Mouse (Mus musculus) bone marrow macrophage, adult 2 months (primary cell): ENCODE results near the gene Smg6. TPM values are rescaled to one million over a fixed set of nuclear protein-coding genes. Genes with fewer than 3 reads are reported as not detected.

Experiments
- H3K27ac ChIP-seq: 2 replicates; pipeline ENCODE4 v1.5.1; 2012; ENCODE audit warnings: low read depth, low read length; ENCODE audit not compliant: insufficient read depth
- H3K4me1 ChIP-seq: 2 replicates; pipeline ENCODE4 v1.6.1; 2012; ENCODE audit warnings: low read length; ENCODE audit not compliant: control insufficient read depth, insufficient read depth
- H3K4me3 ChIP-seq: 2 replicates; pipeline ENCODE4 v1.5.1; 2012; ENCODE audit warnings: mild to moderate bottlenecking, low read length, moderate library complexity; ENCODE audit not compliant: insufficient read depth
- CTCF ChIP-seq: IDR thresholded peaks from 2 replicates; pipeline ENCODE4 v1.5.1; 2012; ENCODE audit warnings: low read depth, mild to moderate bottlenecking, low read length, moderate library complexity
- POLR2A ChIP-seq: IDR thresholded peaks from 2 replicates; pipeline ENCODE4 v1.6.1; 2012; ENCODE audit warnings: mild to moderate bottlenecking, low read depth, low read length, borderline replicate concordance
- polyA plus RNA-seq: library from polyadenylated mRNA; stranded (reverse); fragments of >200 nt; gene quantifications from 2 replicates; pipeline ENCODE4 v1.2.4, GENCODE M21; 2012; ENCODE audit not compliant: missing spikeins, insufficient read depth, insufficient read length

The Smg6 gene
- polyA plus RNA-seq, 1 experiment = 14.7 TPM

- Histone ChIP-seq H3K4me1 (peaks cover 14% of the 10 kb centered on the region), H3K27ac (no peak overlapping the region), H3K4me3 (no peak overlapping the region)
- TF ChIP-seq POLR2A (no peak), CTCF (no peak)
Observed at GRCm38 (mm10) chr11:75053020-75053419, 127.4 kb downstream of the Smg6 start.

DNA sequence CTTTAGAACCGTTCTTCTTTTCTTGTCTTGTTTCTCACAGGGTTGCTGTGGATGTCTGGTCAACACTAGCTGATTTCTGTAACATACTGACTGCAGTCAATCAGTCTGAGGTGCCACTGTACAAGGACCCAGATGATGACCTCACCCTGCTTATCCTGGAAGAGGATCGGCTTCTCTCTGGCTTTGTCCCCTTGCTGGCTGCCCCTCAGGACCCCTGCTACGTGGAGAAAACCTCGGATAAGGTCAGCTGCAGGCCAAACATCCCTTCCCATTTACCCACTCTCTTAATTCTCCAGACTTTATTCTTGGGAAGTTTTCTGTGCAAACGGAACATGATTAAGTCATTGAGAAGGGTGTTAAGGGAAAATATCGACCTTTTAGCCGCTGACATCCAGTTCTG, 128.1 kb downstream of the Smg6 start:
- Histone ChIP-seq H3K27ac (no peak overlapping the region), H3K4me1 (peaks cover 14% of the 10 kb centered on the region), H3K4me3 (no peak overlapping the region)
- no peak for TF ChIP-seq POLR2A
- no peak for TF ChIP-seq CTCF

DNA sequence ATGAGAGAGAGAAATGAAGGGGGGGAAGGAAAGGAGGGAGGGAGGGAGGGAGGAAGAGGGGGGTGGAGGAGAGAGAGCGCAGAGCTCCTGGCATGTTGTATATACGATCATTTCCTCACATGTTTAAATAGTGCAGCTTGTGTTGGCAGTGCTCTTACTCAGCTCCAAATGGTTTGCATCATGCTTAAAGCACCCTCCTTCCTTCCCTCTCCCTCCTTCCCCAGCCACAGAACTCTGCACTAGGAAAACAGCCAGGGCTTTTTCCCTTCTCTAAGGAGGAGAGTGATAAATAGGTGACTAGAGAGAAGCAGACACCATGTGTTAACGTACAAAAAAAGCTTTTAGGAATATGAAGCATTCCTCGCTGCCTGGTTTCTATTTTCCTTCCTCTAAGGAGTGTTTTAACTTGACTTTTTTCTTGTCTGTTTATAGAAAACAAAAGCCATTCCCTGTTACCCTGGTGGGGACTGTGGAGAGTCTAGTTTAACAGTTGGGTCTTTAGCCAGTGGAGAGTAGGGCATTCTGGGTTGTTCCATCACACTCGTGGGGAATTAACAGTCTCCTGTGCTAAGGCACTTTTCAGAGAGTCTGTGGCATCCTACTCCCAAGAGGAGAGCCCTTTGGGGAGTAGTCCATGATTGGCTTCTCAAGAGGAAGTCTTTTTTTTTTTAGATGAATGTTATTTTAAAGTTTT, 128.7 kb downstream of the Smg6 start:
- H3K4me1 ChIP-seq = peaks cover 14% of the 10 kb centered on the region
- TF ChIP-seq POLR2A (no peak), CTCF (no peak)
- no peak overlapping the region for H3K4me3 ChIP-seq
- H3K27ac ChIP-seq = no peak overlapping the region

DNA sequence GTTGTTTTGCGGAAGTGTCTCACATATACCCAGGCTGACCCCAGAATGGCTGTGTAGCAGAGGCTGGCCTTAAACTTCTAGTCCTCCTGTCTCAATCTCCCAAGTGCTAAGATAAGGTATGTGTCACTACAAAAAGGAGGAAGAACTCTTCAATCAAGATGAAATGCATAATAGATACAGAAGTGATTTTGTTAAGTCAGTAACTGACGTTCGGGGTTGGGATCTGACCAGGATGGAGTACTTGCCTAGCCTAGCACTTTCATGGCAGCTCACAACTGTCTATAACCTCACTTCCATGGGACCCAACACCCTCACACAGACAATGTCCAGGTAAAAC, 129.2 kb downstream of the Smg6 start:
- Histone ChIP-seq H3K4me3 (no peak overlapping the region), H3K27ac (no peak overlapping the region), H3K4me1 (peaks cover 14% of the 10 kb centered on the region)
- no peak for TF ChIP-seq POLR2A
- no peak for TF ChIP-seq CTCF

- no peak overlapping the region for H3K27ac ChIP-seq
- no peaks in the 10 kb centered on the region for H3K4me1 ChIP-seq
- no peak overlapping the region for H3K4me3 ChIP-seq
- TF ChIP-seq CTCF (no peak), POLR2A (no peak)
Observed at GRCm38 (mm10) chr11:75062650-75063049, 137.0 kb downstream of the Smg6 start.

- TF ChIP-seq CTCF (no peak), POLR2A (no peak)
- Histone ChIP-seq H3K4me3 (no peak overlapping the region), H3K4me1 (no peaks in the 10 kb centered on the region), H3K27ac (no peak overlapping the region)
Observed at GRCm38 (mm10) chr11:75064266-75064665, 138.6 kb downstream of the Smg6 start.

DNA sequence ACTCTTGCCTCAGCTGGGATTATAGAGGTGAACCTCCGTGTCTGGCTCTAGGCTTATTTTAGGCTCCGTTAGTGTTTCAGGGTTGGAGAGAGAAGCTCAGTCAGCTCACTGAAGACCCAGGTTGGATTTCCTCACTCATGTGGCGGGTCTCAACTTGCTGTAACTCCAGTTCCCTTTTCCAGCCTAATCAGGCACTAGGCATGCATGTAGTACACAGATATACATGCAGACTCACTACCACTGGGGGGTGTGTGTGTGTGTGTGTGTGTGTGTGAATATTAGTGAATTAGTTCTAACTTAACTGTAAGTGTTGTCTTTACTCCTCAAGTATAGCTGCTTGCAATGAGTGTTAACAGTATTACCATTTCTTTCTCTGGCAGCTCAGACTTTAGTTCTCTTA, 145.7 kb downstream of the Smg6 start:
- Histone ChIP-seq H3K27ac (no peak overlapping the region), H3K4me3 (no peak overlapping the region), H3K4me1 (peaks cover 36% of the 10 kb centered on the region)
- no peak for TF ChIP-seq POLR2A
- TF ChIP-seq CTCF = no peak

GRCm38 (mm10) chr11:75072932-75073625, 147.5 kb downstream of the Smg6 start:
- H3K4me1 ChIP-seq = peaks cover 36% of the 10 kb centered on the region
- H3K27ac ChIP-seq = no peak overlapping the region
- no peak overlapping the region for H3K4me3 ChIP-seq
- TF ChIP-seq POLR2A = no peak
- no peak for TF ChIP-seq CTCF

GRCm38 (mm10) chr11:75073696-75074095, 148.1 kb downstream of the Smg6 start:
- Histone ChIP-seq H3K4me1 (peaks cover 36% of the 10 kb centered on the region), H3K4me3 (no peak overlapping the region), H3K27ac (no peak overlapping the region)
- TF ChIP-seq CTCF = no peak
- TF ChIP-seq POLR2A = no peak

DNA sequence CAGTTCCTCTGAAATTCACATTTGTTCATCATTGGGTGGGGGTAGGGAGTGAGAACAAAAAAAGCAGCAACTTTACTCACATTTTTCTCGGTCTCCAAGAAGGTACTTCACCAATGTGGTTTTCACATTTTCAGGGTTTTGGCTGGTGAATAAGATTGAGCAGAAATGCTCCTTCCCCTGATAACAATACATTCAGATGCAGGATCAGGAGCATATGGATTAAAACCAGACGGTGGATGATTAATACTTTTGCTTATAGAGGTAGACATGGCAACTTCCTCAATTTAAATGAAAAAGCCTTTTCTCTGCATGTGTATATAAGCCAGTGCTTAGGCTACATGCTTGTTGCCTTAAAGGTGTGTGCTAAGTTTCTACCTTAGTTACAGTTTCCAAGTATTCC, 148.9 kb downstream of the Smg6 start:
- Histone ChIP-seq H3K27ac (no peak overlapping the region), H3K4me1 (peaks cover 36% of the 10 kb centered on the region), H3K4me3 (no peak overlapping the region)
- TF ChIP-seq CTCF (no peak), POLR2A (no peak)
